In the genomic region with DNA sequence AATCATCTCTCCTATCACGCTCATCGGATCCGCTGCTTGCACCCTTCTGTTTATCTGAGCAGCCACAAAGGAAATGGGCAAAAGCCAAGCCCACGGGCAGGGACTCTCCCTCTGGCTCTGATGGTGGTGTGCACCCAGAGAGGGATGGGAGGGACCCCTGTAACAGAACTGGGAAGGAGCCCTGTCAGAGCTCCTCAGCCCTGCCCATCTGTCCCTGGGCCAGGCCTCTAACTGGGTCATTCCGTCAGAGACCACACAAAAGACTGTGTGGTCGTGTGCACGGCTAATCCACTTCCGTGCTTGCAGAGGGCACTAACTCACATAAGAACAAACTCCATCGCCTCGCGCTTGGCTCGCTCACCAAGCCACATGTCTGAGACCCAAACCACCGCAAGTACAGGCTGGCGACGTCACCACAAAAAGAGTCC, we compare ENCODE assay signal across 8 mouse cellular contexts.
A peak's percentile ranks its signal among the peaks of the same experiment; 100 is the strongest.
DNase-seq lines count a peak whose midpoint lies in the region; ATAC-seq and TF ChIP-seq lines count a peak whose summit lies in the region.

No protein-coding gene starts in this region.

- no peaks in the 10 kb centered on the region for H3K4me1 ChIP-seq in heart, embryonic 11.5 days (ENCODE audit: control insufficient read depth, insufficient read depth, low read length)
- H3K4me1 ChIP-seq in forebrain, embryonic 10.5 days, result peaks cover 27% of the 10 kb centered on the region
- H3K4me1 ChIP-seq in hindbrain, postnatal 0 days (ENCODE audit: insufficient read depth, low read length), result peaks cover 14% of the 10 kb centered on the region; the same call in 1 of the 2 replicates
- H3K4me1 ChIP-seq in lung, embryonic 16.5 days (replicated peaks; ENCODE audit: control insufficient read depth, insufficient read depth, low read length), result peaks cover 9% of the 10 kb centered on the region

- H3K9ac ChIP-seq in heart, embryonic 11.5 days (ENCODE audit: low read depth, low read length), result no peak overlapping the region
- H3K9ac ChIP-seq in hindbrain, postnatal 0 days (replicated peaks; ENCODE audit: low read length), result peak overlapping the region; percentile 13; the same call in 1 of the 2 replicates
- H3K9ac ChIP-seq in lung, embryonic 16.5 days (ENCODE audit: low read length), result peak overlapping the region; percentile 8; the same call in 1 of the 2 replicates

- DNase-seq in heart, adult 9 months (ENCODE audit: low spot score in 2 of 2), result peak; percentile 44 to 49
- peak; percentile 56 for DNase-seq in brain, adult 2 months (ENCODE audit: low read depth, low spot score)
- no peak for DNase-seq in forebrain, embryonic 10.5 days (ENCODE audit: extremely low spot score, low spot score)
- DNase-seq in hindbrain, postnatal 0 days (ENCODE audit: low spot score), result peak; percentile 74
- DNase-seq in c-Kit-positive CD71-positive TER-119-positive erythroid progenitor cells, embryonic 14.5 days (ENCODE audit: low spot score), result no peak

- TF ChIP-seq CTCF in hindbrain, postnatal 0 days (IDR thresholded peaks at IDR 0.05; ENCODE audit: low read depth), result no peak

- H3K27me3 ChIP-seq in heart, embryonic 11.5 days (ENCODE audit: control insufficient read depth, insufficient read depth, low read length), result no peaks in the 10 kb centered on the region
- H3K27me3 ChIP-seq in forebrain, embryonic 10.5 days (ENCODE audit: poor library complexity, severe bottlenecking), result no peaks in the 10 kb centered on the region
- H3K27me3 ChIP-seq in hindbrain, postnatal 0 days (ENCODE audit: insufficient read depth, low read length), result no peaks in the 10 kb centered on the region
- no peaks in the 10 kb centered on the region for H3K27me3 ChIP-seq in lung, embryonic 16.5 days (ENCODE audit: control insufficient read depth, insufficient read depth, low read depth, low read length)

- no peak overlapping the region for H3K27ac ChIP-seq in heart, embryonic 11.5 days (ENCODE audit: low read depth, low read length)
- H3K27ac ChIP-seq in forebrain, embryonic 10.5 days, result peak overlapping the region; percentile 58
- H3K27ac ChIP-seq in hindbrain, postnatal 0 days, result peak overlapping the region; percentile 46; the same call in 1 of the 2 replicates
- no peak overlapping the region for H3K27ac ChIP-seq in lung, embryonic 16.5 days (ENCODE audit: low read length)

- no peak overlapping the region for H3K4me3 ChIP-seq in heart, embryonic 11.5 days (ENCODE audit: low read depth, low read length)
- no peak overlapping the region for H3K4me3 ChIP-seq in forebrain, embryonic 10.5 days
- no peak overlapping the region for H3K4me3 ChIP-seq in hindbrain, postnatal 0 days (ENCODE audit: low read length)
- peak overlapping the region; percentile 21 for H3K4me3 ChIP-seq in lung, embryonic 16.5 days (ENCODE audit: low read length)

- ATAC-seq in heart, embryonic 11.5 days (replicated peaks; ENCODE audit: insufficient number of reproducible peaks, low FRiP score, low TSS enrichment), result no peak
- ATAC-seq in hindbrain, postnatal 0 days, result peak; percentile 95
- peak; percentile 83 for ATAC-seq in lung, embryonic 16.5 days (ENCODE audit: low read depth)
- ATAC-seq in neutrophil, adult 5-6 weeks (ENCODE audit: extremely low read depth, insufficient number of reproducible peaks, low FRiP score, poor library complexity, severe bottlenecking), result peak; percentile 74

- H3K36me3 ChIP-seq in heart, embryonic 11.5 days (ENCODE audit: control insufficient read depth, insufficient read depth, low read length), result no peaks in the 10 kb centered on the region
- no peaks in the 10 kb centered on the region for H3K36me3 ChIP-seq in forebrain, embryonic 10.5 days (replicated peaks)
- H3K36me3 ChIP-seq in hindbrain, postnatal 0 days (ENCODE audit: insufficient read depth, low read length), result no peaks in the 10 kb centered on the region
- H3K36me3 ChIP-seq in lung, embryonic 16.5 days (ENCODE audit: control insufficient read depth, insufficient read depth, low read length), result no peaks in the 10 kb centered on the region

- H3K4me2 ChIP-seq in heart, embryonic 11.5 days, result no peak overlapping the region
- H3K4me2 ChIP-seq in hindbrain, postnatal 0 days (ENCODE audit: low read depth, low read length), result peak overlapping the region; percentile 40
- peak overlapping the region; percentile 42 for H3K4me2 ChIP-seq in lung, embryonic 16.5 days (ENCODE audit: low read depth, low read length)

- no peaks in the 10 kb centered on the region for H3K9me3 ChIP-seq in heart, embryonic 11.5 days (replicated peaks; ENCODE audit: control insufficient read depth, low read length)
- no peaks in the 10 kb centered on the region for H3K9me3 ChIP-seq in forebrain, embryonic 10.5 days
- H3K9me3 ChIP-seq in hindbrain, postnatal 0 days (ENCODE audit: low read length), result no peaks in the 10 kb centered on the region
- no peaks in the 10 kb centered on the region for H3K9me3 ChIP-seq in lung, embryonic 16.5 days (ENCODE audit: control insufficient read depth, low read length)

- WGBS in heart, embryonic 11.5 days (ENCODE audit: insufficient replicate concordance), result 68% methylated on average over 15 of the region's 15 CpGs
- 63% methylated on average over 15 of the region's 15 CpGs for WGBS in forebrain, embryonic 10.5 days
- WGBS in hindbrain, postnatal 0 days, result 29% methylated on average over 15 of the region's 15 CpGs
- WGBS in lung, embryonic 16.5 days, result 40% methylated on average over 15 of the region's 15 CpGs

Comparison
In these comparisons a context has a peak if more than half of its experiments do, and no peak if none do; other contexts are left out.
1. DNase-seq: peak in heart, adult 9 months (2 of 2), brain, adult 2 months (single experiment) and hindbrain, postnatal 0 days (single experiment); none in forebrain, embryonic 10.5 days (single experiment) and c-Kit-positive CD71-positive TER-119-positive erythroid progenitor cells, embryonic 14.5 days (single experiment).
2. H3K27ac ChIP-seq: peak in forebrain, embryonic 10.5 days (single experiment) and hindbrain, postnatal 0 days (single experiment); none in heart, embryonic 11.5 days (single experiment) and lung, embryonic 16.5 days (single experiment).